Mouse (Mus musculus): ENCODE measurements around the gene Ly75. TPM values are rescaled to one million over a fixed set of nuclear protein-coding genes. Genes with fewer than 3 reads are reported as not detected.

Ly75 gene
- polyA plus RNA-seq, 1 experiment = 4.7 TPM

- WGBS = 10% methylated on average over 4 of the region's 4 CpGs
Measured at GRCm38 (mm10) chr2:60278627-60279026, 104.5 kb downstream of the Ly75 start.

GRCm38 (mm10) chr2:60269856-60270479 is 113.1 kb downstream of the Ly75 start:
- TF ChIP-seq POLR2A (IDR thresholded peaks at IDR 0.05; ENCODE audit: borderline replicate concordance, control insufficient read depth, low read depth, low read length) (no peak), CTCF (IDR thresholded peaks at IDR 0.05; ENCODE audit: control insufficient read depth, insufficient read depth, low read length) (no peak)
- no peaks in the 10 kb centered on the region for H3K4me1 ChIP-seq (ENCODE audit: control insufficient read depth, insufficient read depth, low read length)
- WGBS = 89% methylated on average over 14 of the region's 14 CpGs
- H3K27ac ChIP-seq (ENCODE audit: control insufficient read depth, insufficient read depth, low read depth, low read length, poor library complexity) = no peak overlapping the region
- no peak overlapping the region for H3K4me3 ChIP-seq (replicated peaks; ENCODE audit: control insufficient read depth, low read depth, low read length)

More at GRCm38 (mm10) chr2:60278627-60279026, 104.5 kb downstream of the Ly75 start:
- Histone ChIP-seq H3K27ac (ENCODE audit: control insufficient read depth, insufficient read depth, low read depth, low read length, poor library complexity) (no peak overlapping the region), H3K4me1 (ENCODE audit: control insufficient read depth, insufficient read depth, low read length) (no peaks in the 10 kb centered on the region), H3K4me3 (replicated peaks; ENCODE audit: control insufficient read depth, low read depth, low read length) (no peak overlapping the region)
- TF ChIP-seq CTCF (IDR thresholded peaks at IDR 0.05; ENCODE audit: control insufficient read depth, insufficient read depth, low read length) = no peak
- no peak for TF ChIP-seq POLR2A (IDR thresholded peaks at IDR 0.05; ENCODE audit: borderline replicate concordance, control insufficient read depth, low read depth, low read length)

- Histone ChIP-seq H3K4me3 (replicated peaks; ENCODE audit: control insufficient read depth, low read depth, low read length) (no peak overlapping the region), H3K27ac (ENCODE audit: control insufficient read depth, insufficient read depth, low read depth, low read length, poor library complexity) (no peak overlapping the region), H3K4me1 (ENCODE audit: control insufficient read depth, insufficient read depth, low read length) (no peaks in the 10 kb centered on the region)
- no peak for TF ChIP-seq POLR2A (IDR thresholded peaks at IDR 0.05; ENCODE audit: borderline replicate concordance, control insufficient read depth, low read depth, low read length)
- no peak for TF ChIP-seq CTCF (IDR thresholded peaks at IDR 0.05; ENCODE audit: control insufficient read depth, insufficient read depth, low read length)
- WGBS = 71% methylated on average over 1 of the region's 1 CpGs
Measured at GRCm38 (mm10) chr2:60267567-60267966, 115.5 kb downstream of the Ly75 start.

- no peak overlapping the region for H3K27ac ChIP-seq (ENCODE audit: control insufficient read depth, insufficient read depth, low read depth, low read length, poor library complexity)
- WGBS = 83% methylated on average over 5 of the region's 5 CpGs
Measured at GRCm38 (mm10) chr2:60260621-60261350, 122.3 kb downstream of the Ly75 start.

GRCm38 (mm10) chr2:60259186-60259585 is 123.9 kb downstream of the Ly75 start:
- no peak overlapping the region for H3K4me3 ChIP-seq (replicated peaks; ENCODE audit: control insufficient read depth, low read depth, low read length)
- WGBS = 85% methylated on average over 5 of the region's 5 CpGs
- H3K4me1 ChIP-seq (ENCODE audit: control insufficient read depth, insufficient read depth, low read length) = no peaks in the 10 kb centered on the region
- H3K27ac ChIP-seq (ENCODE audit: control insufficient read depth, insufficient read depth, low read depth, low read length, poor library complexity) = no peak overlapping the region
- TF ChIP-seq POLR2A (IDR thresholded peaks at IDR 0.05; ENCODE audit: borderline replicate concordance, control insufficient read depth, low read depth, low read length) (no peak), CTCF (IDR thresholded peaks at IDR 0.05; ENCODE audit: control insufficient read depth, insufficient read depth, low read length) (no peak)

More at GRCm38 (mm10) chr2:60260621-60261350, 122.3 kb downstream of the Ly75 start:
- no peaks in the 10 kb centered on the region for H3K4me1 ChIP-seq (ENCODE audit: control insufficient read depth, insufficient read depth, low read length)
- TF ChIP-seq POLR2A (IDR thresholded peaks at IDR 0.05; ENCODE audit: borderline replicate concordance, control insufficient read depth, low read depth, low read length) = no peak
- no peak for TF ChIP-seq CTCF (IDR thresholded peaks at IDR 0.05; ENCODE audit: control insufficient read depth, insufficient read depth, low read length)
- no peak overlapping the region for H3K4me3 ChIP-seq (replicated peaks; ENCODE audit: control insufficient read depth, low read depth, low read length)

- Histone ChIP-seq H3K27ac (ENCODE audit: control insufficient read depth, insufficient read depth, low read depth, low read length, poor library complexity) (no peak overlapping the region), H3K4me1 (ENCODE audit: control insufficient read depth, insufficient read depth, low read length) (no peaks in the 10 kb centered on the region), H3K4me3 (replicated peaks; ENCODE audit: control insufficient read depth, low read depth, low read length) (no peak overlapping the region)
- no peak for TF ChIP-seq CTCF (IDR thresholded peaks at IDR 0.05; ENCODE audit: control insufficient read depth, insufficient read depth, low read length)
- TF ChIP-seq POLR2A (IDR thresholded peaks at IDR 0.05; ENCODE audit: borderline replicate concordance, control insufficient read depth, low read depth, low read length) = no peak
- WGBS = 79% methylated on average over 2 of the region's 2 CpGs
Measured at GRCm38 (mm10) chr2:60256751-60257150, 126.4 kb downstream of the Ly75 start.

- TF ChIP-seq POLR2A (IDR thresholded peaks at IDR 0.05; ENCODE audit: borderline replicate concordance, control insufficient read depth, low read depth, low read length) (no peak), CTCF (IDR thresholded peaks at IDR 0.05; ENCODE audit: control insufficient read depth, insufficient read depth, low read length) (no peak)
- Histone ChIP-seq H3K4me1 (ENCODE audit: control insufficient read depth, insufficient read depth, low read length) (no peaks in the 10 kb centered on the region), H3K4me3 (replicated peaks; ENCODE audit: control insufficient read depth, low read depth, low read length) (no peak overlapping the region), H3K27ac (ENCODE audit: control insufficient read depth, insufficient read depth, low read depth, low read length, poor library complexity) (no peak overlapping the region)
Measured at GRCm38 (mm10) chr2:60253506-60253905, 129.6 kb downstream of the Ly75 start.

- TF ChIP-seq POLR2A (IDR thresholded peaks at IDR 0.05; ENCODE audit: borderline replicate concordance, control insufficient read depth, low read depth, low read length) (no peak), CTCF (IDR thresholded peaks at IDR 0.05; ENCODE audit: control insufficient read depth, insufficient read depth, low read length) (no peak)
- H3K4me3 ChIP-seq (replicated peaks; ENCODE audit: control insufficient read depth, low read depth, low read length) = no peak overlapping the region
- WGBS = 90% methylated on average over 4 of the region's 4 CpGs
- no peaks in the 10 kb centered on the region for H3K4me1 ChIP-seq (ENCODE audit: control insufficient read depth, insufficient read depth, low read length)
- no peak overlapping the region for H3K27ac ChIP-seq (ENCODE audit: control insufficient read depth, insufficient read depth, low read depth, low read length, poor library complexity)
Measured at GRCm38 (mm10) chr2:60252782-60253181, 130.3 kb downstream of the Ly75 start.

Other genes starting within 250 kb of the Ly75 start
- 76.3 and 77.9 TPM in 2 replicates for gene Baz2b, start 173.5 kb downstream of the Ly75 start, polyA plus RNA-seq (2011; ENCODE audit: insufficient read depth, insufficient read length, low replicate concordance, missing spikeins)
- 11.7 and 28.5 TPM in 2 replicates for gene March7, start 173.4 kb downstream of the Ly75 start, polyA plus RNA-seq (2011; ENCODE audit: insufficient read depth, insufficient read length, low replicate concordance, missing spikeins)
- gene Cd302, start 98.8 kb downstream of the Ly75 start, polyA plus RNA-seq (2011; ENCODE audit: insufficient read depth, insufficient read length, low replicate concordance, missing spikeins) = 3.6 and 8.1 TPM in 2 replicates
- gene Pla2r1, start 170.0 kb upstream of the Ly75 start, polyA plus RNA-seq (2011; ENCODE audit: insufficient read depth, insufficient read length, low replicate concordance, missing spikeins) = 0.23 and 0.42 TPM in 2 replicates